Mouse (Mus musculus) hindbrain, embryonic 14.5 days (tissue): Measurements from ENCODE around the gene Tmem131l. TPM values are rescaled to one million over a fixed set of nuclear protein-coding genes. Genes with fewer than 3 reads are reported as not detected.
"Not testable (repeated sequence)": the region's sequence is repeated elsewhere in the genome, so short reads cannot be mapped to it uniquely, and the experiment has no call there.

Experiments
- ATAC-seq: fragments of 200-750 bp; cut with Nextera tagmentation; 2 replicates; pipeline ENCODE4 v1.8.0; 2017; ENCODE audit warnings: moderate number of reproducible peaks, mild to moderate bottlenecking, moderate TSS enrichment, moderate library complexity; ENCODE audit not compliant: low FRiP score
- DNase-seq: peaks from one replicate; pipeline ENCODE4 v3.0.0-alpha.2; 2015; ENCODE audit warnings: low spot score
- H3K27ac ChIP-seq: fragments of 300-500 bp; sonication (generic); 2 replicates; pipeline ENCODE4 v1.5.1; 2014; ENCODE audit warnings: mild to moderate bottlenecking, moderate library complexity
- H3K27me3 ChIP-seq: fragments of 300-500 bp; sonication (generic); 2 replicates; pipeline ENCODE4 v1.6.1; 2014; ENCODE audit warnings: mild to moderate bottlenecking, low read length, mixed read lengths; ENCODE audit not compliant: control insufficient read depth, insufficient read depth
- H3K36me3 ChIP-seq: fragments of 300-500 bp; sonication (generic); replicated peaks from 2 replicates; pipeline ENCODE4 v1.6.1; 2014; ENCODE audit not compliant: control insufficient read depth, insufficient read depth
- H3K4me1 ChIP-seq: fragments of 300-500 bp; sonication (generic); replicated peaks from 2 replicates; pipeline ENCODE4 v1.6.1; 2014; ENCODE audit warnings: antibody characterized with exemption, low read length, mixed read lengths; ENCODE audit not compliant: control insufficient read depth, insufficient read depth
- H3K4me2 ChIP-seq: fragments of 300-500 bp; sonication (generic); replicated peaks from 2 replicates; pipeline ENCODE4 v1.6.1; 2014; ENCODE audit warnings: mild to moderate bottlenecking, moderate library complexity
- H3K4me3 ChIP-seq: fragments of 300-500 bp; sonication (generic); replicated peaks from 2 replicates; pipeline ENCODE4 v1.5.1; 2014; ENCODE audit warnings: mild to moderate bottlenecking, low read length
- H3K9ac ChIP-seq: fragments of 300-500 bp; sonication (generic); 2 replicates; pipeline ENCODE4 v1.6.1; 2014
- H3K9me3 ChIP-seq: fragments of 300-500 bp; sonication (generic); 2 replicates; pipeline ENCODE4 v1.6.1; 2016; ENCODE audit warnings: low read length; ENCODE audit not compliant: control insufficient read depth
- WGBS: fragments of 180-500 bp; shearing (Covaris S2); extraction: QIAGEN DNeasy Blood & Tissue Kit; methylation state at CpG from one replicate; pipeline ENCODE4 v1.1.7; 2014; 5-methylcytosine and 5-hydroxymethylcytosine counted together
- polyA plus RNA-seq: library from polyadenylated mRNA; unstranded; fragments of >200 nt; fragmentation: Nextera tagmentation; extraction: Ambion mirVana; gene quantifications from 2 replicates; pipeline ENCODE4 v1.2.1, GENCODE M21; 2014

The Tmem131l gene
- polyA plus RNA-seq, 1 experiment from 2014 or later = 57.5 TPM

DNA sequence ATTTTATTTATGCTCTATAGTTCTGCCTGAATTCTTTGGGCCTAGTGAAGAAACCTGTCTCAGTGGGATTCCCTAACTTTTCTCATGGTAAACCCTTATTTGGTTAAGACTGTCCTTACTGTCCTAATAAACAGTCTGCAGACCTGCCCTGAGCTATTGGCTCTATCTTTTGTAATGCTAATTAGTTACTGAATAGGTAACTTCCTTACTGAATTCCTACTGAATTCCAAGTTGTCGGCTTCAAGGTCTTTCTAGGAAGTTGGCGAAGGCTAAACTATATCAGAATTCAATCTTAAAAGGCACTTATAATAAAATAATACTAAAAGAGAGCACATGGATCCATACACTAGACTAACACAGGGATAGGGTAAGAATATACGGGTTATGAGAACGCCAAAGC lies 168.0 kb downstream of the Tmem131l start:
- not testable (repeated sequence) for H3K36me3 ChIP-seq, H3K4me3 ChIP-seq, H3K4me1 ChIP-seq, H3K27me3 ChIP-seq, DNase-seq, H3K4me2 ChIP-seq, H3K9ac ChIP-seq, ATAC-seq, H3K27ac ChIP-seq, H3K9me3 ChIP-seq
- 95% methylated on average over 4 of the region's 4 CpGs for WGBS

DNA sequence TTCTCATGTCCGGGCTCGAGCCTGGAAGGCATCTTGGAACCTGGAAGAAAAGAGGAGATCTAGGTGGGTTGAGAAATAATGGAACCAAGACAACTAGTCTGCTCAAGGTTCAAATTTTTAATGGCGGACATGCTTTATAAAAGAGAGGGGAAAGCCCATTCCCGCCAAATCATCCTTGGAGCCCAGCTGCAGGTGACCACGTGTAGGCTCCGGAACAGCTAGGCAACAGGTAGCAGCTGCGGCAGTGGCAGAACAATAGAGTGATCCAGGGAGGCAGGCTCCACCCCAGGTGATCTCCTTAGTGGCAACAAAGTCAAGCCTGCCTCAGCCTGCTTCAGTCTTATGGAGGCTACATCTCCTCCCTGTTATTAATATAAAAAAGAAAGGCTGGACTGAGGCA lies 168.4 kb downstream of the Tmem131l start:
- not testable (repeated sequence) for H3K4me1 ChIP-seq, ATAC-seq, H3K27me3 ChIP-seq, H3K27ac ChIP-seq, H3K9ac ChIP-seq, H3K4me2 ChIP-seq, H3K36me3 ChIP-seq, H3K4me3 ChIP-seq, H3K9me3 ChIP-seq, DNase-seq
- 91% methylated on average over 7 of the region's 7 CpGs for WGBS

DNA sequence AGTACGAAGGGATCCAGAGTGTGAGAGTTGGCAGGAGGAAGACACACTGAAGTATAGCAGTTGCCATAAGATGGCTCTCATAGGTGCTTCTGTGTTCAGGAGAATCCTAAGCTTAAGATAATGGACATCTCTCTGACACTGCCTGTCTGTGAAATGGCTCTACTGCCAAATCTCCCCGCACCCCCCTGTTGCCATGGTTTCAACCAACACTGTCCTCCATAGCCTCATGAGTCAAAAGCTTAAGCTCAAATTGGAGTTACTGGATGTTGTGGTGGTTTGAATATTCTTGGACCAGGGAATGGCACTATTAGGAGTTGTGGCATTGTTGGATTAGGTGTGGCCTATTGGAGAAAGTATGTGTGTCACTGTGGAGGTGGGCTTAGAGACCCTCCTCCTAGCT lies 170.2 kb downstream of the Tmem131l start:
- WGBS = 99% methylated on average over 2 of the region's 2 CpGs
- H3K27me3 ChIP-seq = no peaks in the 10 kb centered on the region
- H3K4me3 ChIP-seq = no peak overlapping the region
- H3K4me2 ChIP-seq = no peak overlapping the region
- DNase-seq (no peak), ATAC-seq (no peak)
- no peaks in the 10 kb centered on the region for H3K9me3 ChIP-seq
- H3K27ac ChIP-seq = no peak overlapping the region
- no peak overlapping the region for H3K9ac ChIP-seq
- no peaks in the 10 kb centered on the region for H3K4me1 ChIP-seq
- H3K36me3 ChIP-seq = no peaks in the 10 kb centered on the region

DNA sequence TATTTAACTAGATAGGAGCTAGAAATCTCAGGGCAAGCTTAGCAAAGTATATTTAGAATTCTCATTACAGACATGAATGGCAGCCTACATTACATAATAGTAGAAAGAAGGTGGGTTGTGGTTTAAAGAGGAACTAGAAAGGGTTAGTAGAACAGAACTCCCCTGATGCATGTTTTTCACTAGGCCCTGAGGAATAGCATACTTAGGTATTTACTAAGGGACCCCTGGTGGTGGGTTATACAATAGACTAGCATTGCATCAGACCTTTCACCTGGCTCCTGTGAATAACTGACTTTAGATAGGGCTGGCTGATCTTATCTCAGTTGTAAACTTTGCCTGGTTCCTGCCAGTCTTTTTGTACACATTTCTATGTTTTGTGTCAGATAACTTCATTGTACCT lies 172.9 kb downstream of the Tmem131l start:
- H3K27me3 ChIP-seq, H3K4me3 ChIP-seq, ATAC-seq, DNase-seq, H3K4me2 ChIP-seq, H3K27ac ChIP-seq, H3K36me3 ChIP-seq, H3K9me3 ChIP-seq, H3K9ac ChIP-seq, H3K4me1 ChIP-seq: not testable (repeated sequence)

DNA sequence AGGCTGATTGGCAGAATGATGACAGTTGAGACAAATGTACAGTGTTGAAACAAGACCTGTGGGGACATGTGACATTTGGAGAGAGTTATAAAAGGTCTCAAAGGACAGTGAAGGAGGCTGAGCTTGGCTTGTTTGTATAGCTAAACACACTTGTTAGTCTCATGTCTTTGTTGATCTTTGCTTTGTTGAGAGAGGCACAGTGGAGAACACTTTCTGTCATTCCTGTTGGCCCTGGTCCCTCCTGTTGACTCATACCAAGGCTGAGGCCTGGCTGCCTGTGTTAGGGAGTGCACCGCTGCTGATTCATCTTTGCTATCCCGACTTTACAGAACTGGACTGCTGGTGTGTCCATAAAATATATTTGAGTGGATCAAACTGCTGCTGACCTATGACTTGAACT lies 174.8 kb downstream of the Tmem131l start:
- ATAC-seq = no peak
- 93% methylated on average over 2 of the region's 2 CpGs for WGBS
- Histone ChIP-seq H3K27me3 (no peaks in the 10 kb centered on the region), H3K27ac (no peak overlapping the region), H3K4me1 (no peaks in the 10 kb centered on the region), H3K4me3 (no peak overlapping the region), H3K36me3 (no peaks in the 10 kb centered on the region), H3K4me2 (no peak overlapping the region), H3K9me3 (no peaks in the 10 kb centered on the region), H3K9ac (no peak overlapping the region)
- no peak for DNase-seq

DNA sequence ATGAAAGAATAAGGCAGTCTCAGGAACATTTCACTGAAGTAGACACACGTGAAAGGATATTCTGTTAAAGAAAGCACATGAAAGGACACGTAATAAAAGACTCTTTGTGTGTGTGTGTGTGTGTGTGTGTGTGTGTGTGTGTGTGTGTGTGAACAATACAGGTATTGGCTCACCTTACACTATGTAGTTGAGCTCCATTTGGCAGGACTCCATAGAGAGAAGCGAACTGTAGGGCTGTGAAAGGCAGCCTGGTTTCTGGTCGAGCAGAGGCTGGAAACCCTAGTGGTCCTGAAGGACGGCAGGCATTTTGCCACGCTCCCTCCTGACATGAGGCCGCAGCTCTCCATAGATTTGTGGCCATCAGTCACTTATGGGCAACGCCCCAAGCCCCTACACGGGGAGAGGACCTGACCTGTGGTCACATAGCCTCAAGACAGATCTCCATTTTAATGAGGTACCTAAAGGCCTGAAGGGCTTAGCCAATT lies 175.9 kb downstream of the Tmem131l start:
- H3K36me3 ChIP-seq = no peaks in the 10 kb centered on the region
- no peak overlapping the region for H3K9ac ChIP-seq
- no peaks in the 10 kb centered on the region for H3K9me3 ChIP-seq
- no peaks in the 10 kb centered on the region for H3K27me3 ChIP-seq
- no peak overlapping the region for H3K27ac ChIP-seq
- H3K4me1 ChIP-seq = no peaks in the 10 kb centered on the region
- ATAC-seq (no peak), DNase-seq (no peak)
- no peak overlapping the region for H3K4me3 ChIP-seq
- H3K4me2 ChIP-seq = no peak overlapping the region
- 85% methylated on average over 9 of the region's 9 CpGs for WGBS

DNA sequence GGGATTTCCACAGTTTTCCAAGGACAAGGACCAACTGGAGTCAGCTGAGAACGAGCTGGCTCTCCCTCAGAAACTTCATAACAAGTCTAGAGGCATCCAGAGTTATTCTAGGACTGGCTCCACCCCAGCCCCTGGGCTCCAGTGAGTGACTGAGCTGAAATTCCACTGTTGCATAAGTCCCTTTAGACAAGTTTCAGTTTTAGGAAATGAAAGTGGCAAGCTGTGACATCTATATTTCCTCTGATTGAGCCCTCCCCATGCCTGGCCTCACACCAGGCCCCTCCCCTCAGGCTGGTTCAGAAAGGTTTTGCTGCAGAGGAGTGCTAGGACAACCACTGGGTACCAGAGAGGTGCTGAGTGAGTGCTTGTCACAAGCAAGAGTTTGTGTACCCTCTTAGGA lies 177.0 kb downstream of the Tmem131l start:
- Histone ChIP-seq H3K9ac (no peak overlapping the region), H3K4me2 (no peak overlapping the region), H3K4me3 (no peak overlapping the region), H3K27ac (no peak overlapping the region), H3K9me3 (no peaks in the 10 kb centered on the region), H3K27me3 (no peaks in the 10 kb centered on the region), H3K4me1 (no peaks in the 10 kb centered on the region), H3K36me3 (no peaks in the 10 kb centered on the region)
- ATAC-seq (no peak), DNase-seq (no peak)
- WGBS = 64% methylated on average over 1 of the region's 1 CpGs

DNA sequence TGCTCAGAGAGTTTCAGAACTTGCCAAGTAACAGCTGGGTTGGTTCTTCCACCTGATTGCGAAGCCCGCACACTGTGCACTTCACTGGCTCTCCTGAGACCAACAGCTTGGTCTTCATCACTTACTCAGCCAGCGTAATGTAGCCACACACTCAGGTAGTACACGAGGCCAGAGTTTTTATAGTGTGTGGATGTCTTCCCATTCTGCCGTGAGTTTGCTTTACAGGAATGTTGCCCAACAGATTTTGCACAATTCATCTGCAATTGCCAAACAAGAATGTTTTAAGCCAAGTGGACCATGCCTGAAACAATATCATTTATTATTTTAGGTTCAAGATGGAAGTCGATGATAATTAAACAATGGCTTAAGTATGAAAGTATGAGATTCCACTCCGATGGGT lies 180.4 kb downstream of the Tmem131l start:
- H3K27ac ChIP-seq = no peak overlapping the region
- no peaks in the 10 kb centered on the region for H3K4me1 ChIP-seq
- no peak overlapping the region for H3K4me3 ChIP-seq
- no peaks in the 10 kb centered on the region for H3K36me3 ChIP-seq
- no peaks in the 10 kb centered on the region for H3K9me3 ChIP-seq
- no peak overlapping the region for H3K4me2 ChIP-seq
- H3K27me3 ChIP-seq = no peaks in the 10 kb centered on the region
- 93% methylated on average over 7 of the region's 7 CpGs for WGBS
- no peak overlapping the region for H3K9ac ChIP-seq
- ATAC-seq (no peak), DNase-seq (no peak)

DNA sequence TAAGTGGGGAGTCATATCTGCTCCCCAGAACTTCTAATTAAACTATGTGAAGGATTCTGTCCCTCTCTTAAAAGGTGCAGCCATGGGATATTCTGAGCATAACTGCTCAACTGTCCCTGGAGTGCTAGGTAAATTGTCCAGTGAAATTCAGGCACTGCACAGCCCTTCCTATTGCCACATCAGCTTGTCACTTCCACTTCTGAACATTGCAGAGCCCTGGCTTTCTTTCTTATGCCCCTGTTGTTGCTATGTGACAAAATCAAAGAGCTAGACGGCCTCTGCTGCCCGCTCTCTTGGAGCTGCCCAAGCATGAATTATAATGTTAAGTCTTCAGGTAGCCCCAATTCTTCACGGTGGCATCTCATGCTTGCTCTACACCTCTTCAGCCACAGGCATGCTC lies 180.9 kb downstream of the Tmem131l start:
- no peaks in the 10 kb centered on the region for H3K4me1 ChIP-seq
- H3K9ac ChIP-seq = no peak overlapping the region
- H3K4me3 ChIP-seq = no peak overlapping the region
- H3K27me3 ChIP-seq = no peaks in the 10 kb centered on the region
- no peak overlapping the region for H3K27ac ChIP-seq
- DNase-seq (no peak), ATAC-seq (no peak)
- H3K9me3 ChIP-seq = no peaks in the 10 kb centered on the region
- H3K4me2 ChIP-seq = no peak overlapping the region
- 79% methylated on average over 3 of the region's 3 CpGs for WGBS
- no peaks in the 10 kb centered on the region for H3K36me3 ChIP-seq

DNA sequence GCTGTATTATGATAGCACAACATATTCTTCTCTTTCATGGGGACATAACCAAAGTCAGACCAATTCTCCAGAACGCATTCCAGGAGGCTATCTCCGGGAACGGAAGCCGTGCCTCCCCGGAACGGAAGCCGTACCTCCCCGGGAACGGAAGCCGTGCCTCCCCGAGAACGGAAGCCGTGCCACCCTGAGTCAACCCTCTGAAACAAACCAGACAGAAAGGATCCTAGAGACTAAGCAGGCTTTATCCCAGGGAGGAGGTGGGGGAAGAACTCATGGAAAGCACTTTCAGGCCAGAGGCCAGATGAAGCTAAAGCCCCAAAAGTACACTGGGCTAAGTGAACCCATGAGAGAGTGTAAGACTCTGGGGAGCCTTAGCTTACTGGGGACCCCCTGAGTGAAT lies 182.4 kb downstream of the Tmem131l start:
- no peak overlapping the region for H3K27ac ChIP-seq
- no peak for DNase-seq
- no peaks in the 10 kb centered on the region for H3K9me3 ChIP-seq
- WGBS = 93% methylated on average over 13 of the region's 13 CpGs
- no peaks in the 10 kb centered on the region for H3K4me1 ChIP-seq
- no peaks in the 10 kb centered on the region for H3K36me3 ChIP-seq
- ATAC-seq = no peak
- no peak overlapping the region for H3K9ac ChIP-seq
- H3K4me2 ChIP-seq = no peak overlapping the region
- H3K4me3 ChIP-seq = no peak overlapping the region
- H3K27me3 ChIP-seq = no peaks in the 10 kb centered on the region
